Mouse (Mus musculus) small intestine, adult 2 months (tissue): Measurements from ENCODE around the gene Foxp1.

Experiments used
- CTCF ChIP-seq: fragments of 200-500 bp; IDR thresholded peaks from 2 replicates; pipeline ENCODE4 v1.5.1; 2012; ENCODE audit warnings: low read depth, mild to moderate bottlenecking, control low read depth, inconsistent platforms, low read length, moderate library complexity, mixed read lengths; ENCODE audit not compliant: insufficient replicate concordance, insufficient read length; ENCODE audit errors: extremely low read depth
- POLR2A ChIP-seq: fragments of 200-500 bp; IDR thresholded peaks from 2 replicates; pipeline ENCODE4 v1.6.1; 2012; ENCODE audit warnings: low read depth, mild to moderate bottlenecking, control low read depth, inconsistent platforms, low read length, moderate library complexity

DNA sequence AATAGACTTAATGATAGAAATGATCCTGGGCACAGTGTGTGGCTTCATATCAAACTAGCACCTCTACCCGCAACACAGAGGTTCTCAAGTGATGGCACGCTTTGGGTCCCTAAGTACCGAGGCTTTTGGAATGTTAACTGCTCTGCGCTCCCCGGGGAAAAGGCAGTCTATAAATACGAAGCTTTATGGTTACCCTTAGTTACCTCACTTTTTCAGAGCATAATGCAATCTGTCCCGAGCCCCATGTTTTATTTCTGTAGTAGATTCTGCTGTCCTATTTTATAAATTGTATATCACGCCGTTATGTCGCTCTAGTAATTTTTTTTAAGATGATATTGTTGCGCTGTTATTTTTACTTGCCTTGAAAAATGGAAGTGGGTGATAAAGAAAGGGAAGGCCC is 585.0 kb downstream of the Foxp1 start:
- TF ChIP-seq CTCF (no peak), POLR2A (no peak)
